In the genomic region with DNA sequence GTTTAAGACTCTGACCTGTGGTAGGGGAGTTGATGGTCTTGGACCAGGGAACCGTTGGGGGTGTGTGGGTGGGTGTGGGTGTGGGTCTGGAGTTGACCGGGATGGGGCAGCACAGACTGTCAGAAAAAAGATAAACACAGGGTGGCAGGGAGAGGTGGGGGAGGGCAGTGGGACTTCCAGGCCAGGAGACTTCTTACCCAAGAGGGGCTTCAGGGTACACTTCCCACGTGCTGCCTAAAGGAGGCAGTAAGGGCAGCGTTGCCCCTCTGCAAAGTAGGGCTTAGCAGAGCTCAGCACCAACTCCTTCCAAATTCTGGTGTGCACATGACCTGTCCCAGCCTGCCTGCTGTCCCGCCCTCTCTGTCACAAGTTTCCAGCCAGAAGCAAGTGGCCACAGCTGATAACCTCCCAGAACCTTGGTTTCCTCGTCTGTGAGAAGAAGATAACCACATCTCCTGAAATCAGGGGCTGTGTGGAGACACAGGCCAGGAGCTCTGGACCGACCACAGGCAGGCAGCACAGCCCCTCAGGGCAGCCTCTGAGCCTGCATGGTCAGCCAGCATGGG, we compare ENCODE assay signal across 8 mouse cellular contexts. TPM values are rescaled to one million over a fixed set of nuclear protein-coding genes. Genes with fewer than 3 reads are reported as not detected.
DNase-seq lines count a peak whose midpoint lies in the region; ATAC-seq and TF ChIP-seq lines count a peak whose summit lies in the region.

No protein-coding gene starts in this region.

- no peaks in the 10 kb centered on the region for H3K36me3 ChIP-seq in hindbrain, postnatal 0 days (ENCODE audit: insufficient read depth, low read length)

- peak; percentile 43 for TF ChIP-seq CTCF in hindbrain, postnatal 0 days (IDR thresholded peaks at IDR 0.05; ENCODE audit: low read depth)

- DNase-seq in kidney, adult 11 months, result peak; percentile 47
- DNase-seq in kidney, adult 18-20 months, result no peak
- DNase-seq in hindbrain, postnatal 0 days (ENCODE audit: low spot score), result no peak
- peak; percentile 50 for DNase-seq in thymus, postnatal 0 days (ENCODE audit: low spot score)
- no peak for DNase-seq in urinary bladder, postnatal 4 days (ENCODE audit: low spot score in 2 of 2)
- DNase-seq in layer of hippocampus, postnatal 14 days (ENCODE audit: low spot score in 2 of 2), result no peak

- no peaks in the 10 kb centered on the region for H3K9me3 ChIP-seq in hindbrain, postnatal 0 days (ENCODE audit: low read length)

- ATAC-seq in erythroid progenitor cell, adult 5-6 weeks (replicated peaks; ENCODE audit: low FRiP score, poor library complexity, severe bottlenecking), result peak; percentile 64
- no peak for ATAC-seq in hindbrain, postnatal 0 days
- ATAC-seq in megakaryocyte, adult 5-6 weeks (ENCODE audit: poor library complexity, severe bottlenecking), result peak; percentile 52

- no peaks in the 10 kb centered on the region for H3K27me3 ChIP-seq in hindbrain, postnatal 0 days (ENCODE audit: insufficient read depth, low read length)

- H3K9ac ChIP-seq in hindbrain, postnatal 0 days (replicated peaks; ENCODE audit: low read length), result no peak overlapping the region

- WGBS in hindbrain, postnatal 0 days, result 38% methylated on average over 7 of the region's 7 CpGs

- H3K4me3 ChIP-seq in hindbrain, postnatal 0 days (ENCODE audit: low read length), result no peak overlapping the region

- H3K27ac ChIP-seq in hindbrain, postnatal 0 days, result peak overlapping the region; percentile 75; the same call in 1 of the 2 replicates

- H3K4me2 ChIP-seq in hindbrain, postnatal 0 days (ENCODE audit: low read depth, low read length), result no peak overlapping the region

- peaks cover 12% of the 10 kb centered on the region for H3K4me1 ChIP-seq in hindbrain, postnatal 0 days (ENCODE audit: insufficient read depth, low read length)

RNA-seq across cellular contexts. Expression of a gene that starts 20.7 kb away (rescaled TPM):
- 4.0 and 16.8 TPM in 2 replicates for total RNA-seq in erythroid progenitor cell, adult 5-6 weeks (2015; ENCODE audit: low replicate concordance)
- 1.5 and 7.6 TPM in 2 replicates for total RNA-seq in erythroid progenitor cell, adult 5-6 weeks (2017; ENCODE audit: low replicate concordance)
- total RNA-seq in hindbrain, postnatal 0 days (2014; rRNA removed), result 9.2 and 10.0 TPM in 2 replicates
- polyA plus RNA-seq in hindbrain, postnatal 0 days (2015; fragmentation: Nextera tagmentation; extraction: Ambion mirVana), result 12.4 and 12.6 TPM in 2 replicates
- 29.5 and 30.0 TPM in 2 replicates for total RNA-seq in megakaryocyte, adult 5-6 weeks (2015)
- total RNA-seq in megakaryocyte, adult 5-6 weeks (2017), result 25.1 and 26.5 TPM in 2 replicates
- polyA plus RNA-seq in thymus, postnatal 0 days (2015; fragmentation: Nextera tagmentation; extraction: Ambion mirVana), result 15.2 and 16.7 TPM in 2 replicates
- 10 to 100 TPM; 25.1 to 28.7 TPM for total RNA-seq in layer of hippocampus, postnatal 14 days (2021)

RNA-seq across cellular contexts. Expression of a gene that starts 55.7 kb away (rescaled TPM):
- total RNA-seq in erythroid progenitor cell, adult 5-6 weeks (2015; ENCODE audit: low replicate concordance), result 1.4 and 1.7 TPM in 2 replicates
- 1.2 and 2.3 TPM in 2 replicates for total RNA-seq in erythroid progenitor cell, adult 5-6 weeks (2017; ENCODE audit: low replicate concordance)
- 19.9 and 22.3 TPM in 2 replicates for total RNA-seq in hindbrain, postnatal 0 days (2014; rRNA removed)
- 18.6 and 20.6 TPM in 2 replicates for polyA plus RNA-seq in hindbrain, postnatal 0 days (2015; fragmentation: Nextera tagmentation; extraction: Ambion mirVana)
- 4.3 and 5.0 TPM in 2 replicates for total RNA-seq in megakaryocyte, adult 5-6 weeks (2015)
- 3.9 and 5.9 TPM in 2 replicates for total RNA-seq in megakaryocyte, adult 5-6 weeks (2017)
- 13.8 and 14.0 TPM in 2 replicates for polyA plus RNA-seq in thymus, postnatal 0 days (2015; fragmentation: Nextera tagmentation; extraction: Ambion mirVana)
- total RNA-seq in layer of hippocampus, postnatal 14 days (2021), result 10 to 100 TPM; 16.7 to 16.8 TPM

Comparison
In these comparisons a context has a peak if more than half of its experiments do, and no peak if none do; other contexts are left out.
1. DNase-seq: peak in kidney, adult 11 months (single experiment) and thymus, postnatal 0 days (single experiment); none in kidney, adult 18-20 months (single experiment), hindbrain, postnatal 0 days (single experiment), urinary bladder, postnatal 4 days (0 of 2) and layer of hippocampus, postnatal 14 days (0 of 2).